Mouse (Mus musculus) heart, adult 2 months (tissue): Measurements from ENCODE around the gene Limd1. TPM values are rescaled to one million over a fixed set of nuclear protein-coding genes. Genes with fewer than 3 reads are reported as not detected.

Source experiments
- DNase-seq, 2 experiments: peaks; one replicate each; pipeline ENCODE4 v3.0.0; 2021
- H3K27ac ChIP-seq: fragments of 200-600 bp; 2 replicates; pipeline ENCODE4 v1.8.1; 2022
- H3K27me3 ChIP-seq: fragments of 200-500 bp; 2 replicates; pipeline ENCODE4 v1.6.1; 2012; ENCODE audit warnings: mild to moderate bottlenecking, low read length, inconsistent platforms, mixed read lengths; ENCODE audit not compliant: control insufficient read depth, insufficient read depth
- H3K36me3 ChIP-seq: fragments of 200-500 bp; 2 replicates; pipeline ENCODE4 v1.6.1; 2012; ENCODE audit warnings: low read length, inconsistent platforms; ENCODE audit not compliant: control insufficient read depth, insufficient read depth
- H3K4me1 ChIP-seq: fragments of 200-500 bp; 2 replicates; pipeline ENCODE4 v1.6.1; 2011; ENCODE audit warnings: low read length; ENCODE audit not compliant: control insufficient read depth, insufficient read depth
- H3K4me3 ChIP-seq: fragments of 200-600 bp; 2 replicates; pipeline ENCODE4 v1.8.1; 2022
- H3K79me2 ChIP-seq: fragments of 200-500 bp; replicated peaks from 2 replicates; pipeline ENCODE4 v1.6.1; 2012; ENCODE audit warnings: mild to moderate bottlenecking, inconsistent platforms, low read length, moderate library complexity, mixed read lengths; ENCODE audit not compliant: control insufficient read depth, insufficient read depth
- H3K9ac ChIP-seq: fragments of 200-500 bp; 2 replicates; pipeline ENCODE4 v1.6.1; 2012; ENCODE audit warnings: low read depth, mild to moderate bottlenecking, control low read depth, inconsistent platforms, low read length, mixed read lengths
- CTCF ChIP-seq: fragments of 200-600 bp; IDR thresholded peaks from 2 replicates; pipeline ENCODE4 v1.8.1; 2022; ENCODE audit warnings: antibody characterized with exemption, mild to moderate bottlenecking, moderate library complexity
- EP300 ChIP-seq: fragments of 200-500 bp; IDR thresholded peaks from 2 replicates; pipeline ENCODE4 v1.6.1; 2011; ENCODE audit warnings: low read depth, low read length, control low read depth; ENCODE audit not compliant: insufficient read depth
- POLR2A ChIP-seq: fragments of 200-500 bp; IDR thresholded peaks from 2 replicates; pipeline ENCODE4 v1.6.1; 2011; ENCODE audit warnings: mild to moderate bottlenecking, low read depth, low read length, control low read depth; ENCODE audit not compliant: insufficient read depth
- WGBS: fragments of 180-500 bp; shearing (Covaris S2); methylation state at CpG from one replicate; pipeline ENCODE4 v1.1.7; 2018; 5-methylcytosine and 5-hydroxymethylcytosine counted together
- intact Hi-C: fragments of 180-260 bp; cut with DNase I; formaldehyde crosslinking; loops from one replicate; pipeline ENCODE4 v1.15.1; 2025
- polyA plus RNA-seq: library from polyadenylated mRNA; depleted of rRNA; stranded (reverse); fragments of >200 nt; gene quantifications from 2 replicates; pipeline ENCODE4 v1.2.3, GENCODE M21; 2012
- total RNA-seq, 2 experiments: library from RNA; stranded (reverse); gene quantifications; 2 replicates each; pipeline ENCODE4 v1.2.3; 2021

Limd1 gene
- total and polyA plus RNA-seq, 3 experiments: 33.7 to 48.9 (median 34.6) TPM

GRCm38 (mm10) chr9:123506270-123507146 lies 28.0 kb downstream of the Limd1 start:
- Histone ChIP-seq H3K4me1 (peaks cover 15% of the 10 kb centered on the region), H3K36me3 (peaks cover 28% of the 10 kb centered on the region), H3K4me3 (0 out of 2 replicates have a peak overlapping the region, but pooled peaks have one; percentile 8), H3K9ac (no peak overlapping the region), H3K27ac (peak overlapping the region; percentile 52), H3K27me3 (no peaks in the 10 kb centered on the region), H3K79me2 (no peaks in the 10 kb centered on the region; the same call in 1 of the 2 replicates)
- WGBS: 24% methylated on average over 4 of the region's 4 CpGs
- peak in 1 of 2 experiments; percentile 4 for DNase-seq
- intact Hi-C loops: no loop called here
- TF ChIP-seq EP300 (no peak), CTCF (peak; percentile 20; the same call in 1 of the 2 replicates)

GRCm38 (mm10) chr9:123507380-123507779 lies 28.9 kb downstream of the Limd1 start:
- Histone ChIP-seq H3K27ac (peak overlapping the region; percentile 52; the same call in 1 of the 2 replicates), H3K9ac (no peak overlapping the region), H3K79me2 (no peaks in the 10 kb centered on the region), H3K4me3 (no peak overlapping the region), H3K36me3 (peaks cover 28% of the 10 kb centered on the region), H3K27me3 (no peaks in the 10 kb centered on the region), H3K4me1 (peaks cover 15% of the 10 kb centered on the region)
- WGBS: 58% methylated on average over 2 of the region's 2 CpGs
- DNase-seq: peak; percentile 20 to 29
- intact Hi-C loops: no loop called here
- TF ChIP-seq EP300 (no peak), CTCF (peak; percentile 68)

- Histone ChIP-seq H3K79me2 (no peaks in the 10 kb centered on the region), H3K36me3 (peaks cover 30% of the 10 kb centered on the region), H3K27me3 (no peaks in the 10 kb centered on the region), H3K27ac (no peak overlapping the region), H3K4me1 (peaks cover 15% of the 10 kb centered on the region), H3K9ac (no peak overlapping the region), H3K4me3 (no peak overlapping the region)
- TF ChIP-seq CTCF (no peak), EP300 (no peak), POLR2A (no peak)
- 80% methylated on average over 2 of the region's 2 CpGs for WGBS
- intact Hi-C loops: no loop called here
- DNase-seq: no peak
Observed at GRCm38 (mm10) chr9:123508986-123509385, 30.5 kb downstream of the Limd1 start.

GRCm38 (mm10) chr9:123509638-123510604 lies 31.4 kb downstream of the Limd1 start:
- Histone ChIP-seq H3K36me3 (peaks cover 24% of the 10 kb centered on the region), H3K9ac (no peak overlapping the region), H3K27me3 (no peaks in the 10 kb centered on the region), H3K27ac (peak overlapping the region; percentile 5; the same call in 1 of the 2 replicates), H3K4me3 (no peak overlapping the region), H3K4me1 (peaks cover 15% of the 10 kb centered on the region), H3K79me2 (no peaks in the 10 kb centered on the region)
- WGBS: 53% methylated on average over 8 of the region's 8 CpGs
- intact Hi-C loops: no loop called here
- TF ChIP-seq EP300: no peak
- TF ChIP-seq POLR2A: no peak
- TF ChIP-seq CTCF: no peak
- DNase-seq: no peak

- Histone ChIP-seq H3K4me1 (peaks cover 9% of the 10 kb centered on the region), H3K79me2 (no peaks in the 10 kb centered on the region), H3K27me3 (no peaks in the 10 kb centered on the region), H3K4me3 (no peak overlapping the region), H3K36me3 (peaks cover 18% of the 10 kb centered on the region), H3K9ac (no peak overlapping the region), H3K27ac (no peak overlapping the region)
- intact Hi-C loops: no loop called here
- DNase-seq: no peak
- no peak for TF ChIP-seq CTCF
- TF ChIP-seq EP300: no peak
- no peak for TF ChIP-seq POLR2A
- WGBS: 91% methylated on average over 5 of the region's 5 CpGs
Observed at GRCm38 (mm10) chr9:123510926-123511325, 32.4 kb downstream of the Limd1 start.
